Mouse (Mus musculus): Measurements from ENCODE around the gene Lrrc31. TPM values are rescaled to one million over a fixed set of nuclear protein-coding genes. Genes with fewer than 3 reads are reported as not detected.

Gene Lrrc31
- polyA plus RNA-seq, 1 experiment from 2014 or later, result not detected

DNA sequence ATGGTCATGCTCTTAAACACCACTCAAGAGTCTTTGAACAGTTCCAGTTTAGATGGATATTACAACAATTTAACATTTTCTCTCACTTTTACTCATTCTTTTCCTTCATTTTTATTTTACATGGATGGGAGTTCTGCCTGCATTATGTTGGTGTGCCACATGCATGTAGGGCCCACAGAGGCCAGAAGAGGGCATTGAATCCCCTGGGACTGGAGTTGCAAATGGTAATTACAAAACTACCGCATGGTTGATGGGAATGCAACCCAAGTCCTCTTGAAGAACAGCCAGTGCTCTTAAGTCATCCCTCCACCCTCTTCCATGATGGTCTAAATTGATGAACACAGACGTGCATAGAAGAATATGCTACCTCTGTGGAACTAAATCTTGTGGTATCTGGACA lies 22.8 kb upstream of the Lrrc31 start:
- Histone ChIP-seq H3K27ac (no peak overlapping the region), H3K27me3 (no peaks in the 10 kb centered on the region), H3K4me1 (no peaks in the 10 kb centered on the region), H3K36me3 (ENCODE audit: poor library complexity, severe bottlenecking) (no peaks in the 10 kb centered on the region), H3K4me3 (no peak overlapping the region), H3K9ac (no peak overlapping the region), H3K9me3 (replicated peaks) (no peaks in the 10 kb centered on the region), H3K4me2 (no peak overlapping the region)
- ATAC-seq, result no peak
- 92% methylated on average over 2 of the region's 2 CpGs for WGBS

DNA sequence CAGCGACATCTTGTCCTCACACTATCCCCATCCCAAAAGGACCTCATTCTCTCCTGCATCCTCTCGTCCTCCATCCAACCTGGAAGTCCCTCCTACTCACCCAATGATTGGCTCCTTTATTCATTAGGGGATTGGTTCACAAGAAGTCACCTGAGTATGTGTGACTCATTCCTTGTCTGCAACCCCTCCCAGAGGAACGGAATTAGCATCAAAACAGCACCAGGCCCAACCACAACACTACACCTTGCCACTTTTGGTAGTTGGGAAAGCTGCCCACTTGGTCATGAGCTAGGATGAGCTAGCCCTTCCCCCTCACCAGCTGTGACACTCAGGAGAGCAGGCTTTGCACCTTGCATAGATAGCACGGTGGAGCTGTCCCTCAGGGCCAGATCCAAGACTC lies 22.4 kb upstream of the Lrrc31 start:
- H3K4me2 ChIP-seq, result no peak overlapping the region
- H3K9me3 ChIP-seq (replicated peaks), result no peaks in the 10 kb centered on the region
- H3K4me3 ChIP-seq, result no peak overlapping the region
- H3K27ac ChIP-seq, result no peak overlapping the region
- no peak for ATAC-seq
- H3K36me3 ChIP-seq (ENCODE audit: poor library complexity, severe bottlenecking), result no peaks in the 10 kb centered on the region
- H3K4me1 ChIP-seq, result no peaks in the 10 kb centered on the region
- H3K27me3 ChIP-seq, result no peaks in the 10 kb centered on the region
- 84% methylated on average over 4 of the region's 4 CpGs for WGBS
- no peak overlapping the region for H3K9ac ChIP-seq

GRCm38 (mm10) chr3:30718649-30719048 lies 19.0 kb upstream of the Lrrc31 start:
- H3K36me3 ChIP-seq (ENCODE audit: poor library complexity, severe bottlenecking), result no peaks in the 10 kb centered on the region
- no peak overlapping the region for H3K9ac ChIP-seq
- 88% methylated on average over 3 of the region's 3 CpGs for WGBS
- H3K27ac ChIP-seq, result no peak overlapping the region
- no peaks in the 10 kb centered on the region for H3K27me3 ChIP-seq
- ATAC-seq, result no peak
- H3K4me1 ChIP-seq, result no peaks in the 10 kb centered on the region
- no peak overlapping the region for H3K4me3 ChIP-seq
- H3K4me2 ChIP-seq, result no peak overlapping the region
- no peaks in the 10 kb centered on the region for H3K9me3 ChIP-seq (replicated peaks)

- Histone ChIP-seq H3K4me3 (no peak overlapping the region), H3K4me2 (no peak overlapping the region), H3K9ac (no peak overlapping the region), H3K36me3 (ENCODE audit: poor library complexity, severe bottlenecking) (no peaks in the 10 kb centered on the region), H3K9me3 (replicated peaks) (no peaks in the 10 kb centered on the region), H3K27me3 (no peaks in the 10 kb centered on the region), H3K27ac (no peak overlapping the region), H3K4me1 (no peaks in the 10 kb centered on the region)
- 86% methylated on average over 1 of the region's 1 CpGs for WGBS
- no peak for ATAC-seq
Measured at GRCm38 (mm10) chr3:30713334-30713733, 13.7 kb upstream of the Lrrc31 start.

DNA sequence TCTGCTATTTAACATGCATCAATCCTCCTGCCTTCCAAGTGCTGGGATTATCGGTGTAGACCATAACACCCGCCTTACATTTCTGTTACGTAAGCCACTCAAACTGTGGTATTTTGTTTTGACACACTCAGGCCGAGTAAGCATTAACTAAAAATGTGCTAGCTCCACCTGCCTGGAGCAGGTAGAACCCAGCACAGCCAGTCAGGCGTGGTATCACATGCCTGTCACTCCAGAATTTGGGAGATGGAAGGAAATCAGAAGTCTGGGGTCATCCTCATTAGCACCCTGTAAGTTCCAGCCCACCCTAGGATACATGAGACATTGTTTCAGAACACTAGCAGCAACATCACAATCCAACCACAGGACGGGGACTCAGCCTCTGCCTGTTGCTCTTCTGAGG lies 10.5 kb upstream of the Lrrc31 start:
- no peak overlapping the region for H3K9ac ChIP-seq
- H3K4me2 ChIP-seq, result no peak overlapping the region
- 85% methylated on average over 6 of the region's 6 CpGs for WGBS
- ATAC-seq, result no peak
- no peaks in the 10 kb centered on the region for H3K36me3 ChIP-seq (ENCODE audit: poor library complexity, severe bottlenecking)
- no peaks in the 10 kb centered on the region for H3K27me3 ChIP-seq
- no peaks in the 10 kb centered on the region for H3K9me3 ChIP-seq (replicated peaks)
- H3K27ac ChIP-seq, result no peak overlapping the region
- H3K4me3 ChIP-seq, result no peak overlapping the region
- no peaks in the 10 kb centered on the region for H3K4me1 ChIP-seq

- Histone ChIP-seq H3K9ac (no peak overlapping the region), H3K4me2 (no peak overlapping the region), H3K4me3 (no peak overlapping the region), H3K27ac (no peak overlapping the region), H3K4me1 (no peaks in the 10 kb centered on the region), H3K36me3 (ENCODE audit: poor library complexity, severe bottlenecking) (no peaks in the 10 kb centered on the region), H3K27me3 (no peaks in the 10 kb centered on the region), H3K9me3 (replicated peaks) (no peaks in the 10 kb centered on the region)
- ATAC-seq, result no peak
- 88% methylated on average over 4 of the region's 4 CpGs for WGBS
Measured at GRCm38 (mm10) chr3:30706614-30707276, 7.1 kb upstream of the Lrrc31 start.

- H3K27ac ChIP-seq, result no peak overlapping the region
- no peaks in the 10 kb centered on the region for H3K36me3 ChIP-seq (ENCODE audit: poor library complexity, severe bottlenecking)
- no peak overlapping the region for H3K4me2 ChIP-seq
- no peak overlapping the region for H3K9ac ChIP-seq
- H3K4me3 ChIP-seq, result no peak overlapping the region
- 86% methylated on average over 3 of the region's 3 CpGs for WGBS
- no peaks in the 10 kb centered on the region for H3K4me1 ChIP-seq
- no peak for ATAC-seq
- H3K9me3 ChIP-seq (replicated peaks), result no peaks in the 10 kb centered on the region
- H3K27me3 ChIP-seq, result no peaks in the 10 kb centered on the region
Measured at GRCm38 (mm10) chr3:30705977-30706376, 6.3 kb upstream of the Lrrc31 start.

DNA sequence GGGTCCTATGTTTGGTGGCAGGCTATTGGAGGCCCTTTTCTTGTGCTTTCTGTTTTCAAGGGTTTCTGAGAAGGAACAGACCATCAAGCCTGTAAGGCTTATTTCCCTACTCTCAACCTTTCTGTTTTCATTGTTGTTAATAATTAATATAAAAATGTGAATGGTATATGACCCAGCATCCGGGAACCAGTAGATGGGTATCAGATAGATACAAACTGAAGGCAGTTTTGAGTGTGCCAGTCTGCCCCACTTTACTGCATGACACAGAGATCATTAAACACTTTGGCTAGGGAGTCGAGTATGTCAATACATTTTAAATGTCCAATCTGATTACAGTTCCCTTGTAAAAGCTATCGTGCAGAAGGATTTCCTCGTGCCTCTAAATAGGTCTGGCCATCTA lies 1.8 kb downstream of the Lrrc31 start:
- H3K36me3 ChIP-seq (ENCODE audit: poor library complexity, severe bottlenecking), result no peaks in the 10 kb centered on the region

DNA sequence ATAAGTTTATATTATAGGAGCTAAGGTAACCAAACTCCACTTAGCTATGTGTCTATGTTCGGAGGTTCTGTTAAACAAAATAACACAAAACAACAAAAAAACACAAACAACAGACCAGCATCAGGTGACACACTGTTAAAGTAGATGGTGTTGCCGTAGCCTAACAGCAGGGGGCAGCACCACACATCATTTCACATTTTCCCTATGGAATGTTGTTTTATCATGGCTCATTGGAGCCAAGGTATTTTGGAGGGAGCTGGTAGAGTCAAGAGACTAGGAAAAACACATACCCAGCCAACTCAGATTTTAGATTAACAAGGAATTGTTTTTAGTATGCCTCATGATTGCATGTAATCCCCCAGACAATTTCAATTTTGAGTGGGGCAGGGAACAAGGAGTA lies 3.3 kb downstream of the Lrrc31 start:
- ATAC-seq, result peak; percentile 75; the same call in 1 of the 2 replicates
- H3K27me3 ChIP-seq, result no peaks in the 10 kb centered on the region
- no peaks in the 10 kb centered on the region for H3K36me3 ChIP-seq (ENCODE audit: poor library complexity, severe bottlenecking)
- H3K4me1 ChIP-seq, result no peaks in the 10 kb centered on the region
- H3K4me3 ChIP-seq, result no peak overlapping the region
- H3K9ac ChIP-seq, result no peak overlapping the region
- WGBS, result 22% methylated on average over 2 of the region's 2 CpGs
- no peak overlapping the region for H3K27ac ChIP-seq
- no peak overlapping the region for H3K4me2 ChIP-seq
- H3K9me3 ChIP-seq (replicated peaks), result no peaks in the 10 kb centered on the region

More for the DNA sequence above, 1.8 kb downstream of the Lrrc31 start:
- H3K9ac ChIP-seq, result no peak overlapping the region
- H3K4me3 ChIP-seq, result no peak overlapping the region
- no peaks in the 10 kb centered on the region for H3K9me3 ChIP-seq (replicated peaks)
- ATAC-seq, result no peak
- H3K4me1 ChIP-seq, result no peaks in the 10 kb centered on the region
- H3K27me3 ChIP-seq, result no peaks in the 10 kb centered on the region
- WGBS, result 74% methylated on average over 4 of the region's 4 CpGs
- no peak overlapping the region for H3K4me2 ChIP-seq
- no peak overlapping the region for H3K27ac ChIP-seq

DNA sequence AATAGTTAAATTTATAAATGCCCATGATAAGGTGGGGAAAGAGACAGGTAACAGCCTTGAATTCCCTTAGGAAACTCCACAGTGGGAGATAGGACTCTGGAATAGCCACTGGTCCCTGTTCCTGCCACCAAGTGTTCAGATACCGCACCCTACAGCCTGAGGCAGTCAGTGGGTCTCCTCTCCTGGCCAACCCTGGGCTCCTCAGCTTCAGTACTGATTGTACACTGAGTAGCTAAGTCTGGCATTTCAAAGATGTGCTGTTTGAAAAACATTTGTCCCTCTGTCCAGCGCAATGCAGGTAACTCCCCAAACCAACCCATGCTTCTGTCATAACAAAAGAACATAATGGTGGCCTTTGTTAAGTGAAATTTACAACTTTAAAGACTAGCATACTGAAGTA lies 4.0 kb downstream of the Lrrc31 start:
- Histone ChIP-seq H3K27ac (no peak overlapping the region), H3K4me3 (no peak overlapping the region), H3K27me3 (no peaks in the 10 kb centered on the region), H3K36me3 (ENCODE audit: poor library complexity, severe bottlenecking) (no peaks in the 10 kb centered on the region), H3K4me2 (no peak overlapping the region), H3K4me1 (no peaks in the 10 kb centered on the region), H3K9me3 (replicated peaks) (no peaks in the 10 kb centered on the region), H3K9ac (no peak overlapping the region)
- ATAC-seq, result no peak
- whole genome bisulfite sequencing, result 93% methylated on average over 2 of the region's 2 CpGs

GRCm38 (mm10) chr3:30690976-30691375 lies 8.7 kb downstream of the Lrrc31 start:
- Histone ChIP-seq H3K4me3 (no peak overlapping the region), H3K9ac (no peak overlapping the region), H3K27me3 (no peaks in the 10 kb centered on the region), H3K4me2 (no peak overlapping the region), H3K27ac (no peak overlapping the region), H3K4me1 (no peaks in the 10 kb centered on the region), H3K36me3 (ENCODE audit: poor library complexity, severe bottlenecking) (no peaks in the 10 kb centered on the region), H3K9me3 (replicated peaks) (no peaks in the 10 kb centered on the region)
- ATAC-seq, result no peak
- 83% methylated on average over 7 of the region's 7 CpGs for WGBS

DNA sequence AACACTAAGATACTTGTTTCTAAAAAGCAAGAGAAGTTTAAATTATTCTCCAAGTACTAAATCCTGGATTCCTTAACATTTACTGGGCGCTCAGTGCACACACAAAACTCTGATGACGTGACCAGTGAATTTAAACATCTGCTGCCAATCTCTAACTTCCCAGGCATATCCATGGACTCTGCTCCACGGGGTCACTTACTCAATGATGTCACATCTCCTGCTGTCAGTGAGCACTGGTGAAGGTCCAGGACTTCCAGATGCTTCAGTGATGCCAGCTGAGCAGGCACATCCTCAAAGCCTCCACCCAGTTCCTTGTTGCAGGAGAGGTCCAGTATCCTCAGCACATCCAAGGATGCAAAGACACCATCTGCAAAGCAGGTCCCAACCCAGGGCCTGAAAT lies 12.4 kb downstream of the Lrrc31 start:
- Histone ChIP-seq H3K4me1 (no peaks in the 10 kb centered on the region), H3K4me2 (no peak overlapping the region), H3K27me3 (no peaks in the 10 kb centered on the region), H3K36me3 (ENCODE audit: poor library complexity, severe bottlenecking) (no peaks in the 10 kb centered on the region), H3K9me3 (replicated peaks) (no peaks in the 10 kb centered on the region), H3K9ac (no peak overlapping the region), H3K4me3 (no peak overlapping the region), H3K27ac (no peak overlapping the region)
- ATAC-seq, result no peak
- 81% methylated on average over 3 of the region's 3 CpGs for WGBS

DNA sequence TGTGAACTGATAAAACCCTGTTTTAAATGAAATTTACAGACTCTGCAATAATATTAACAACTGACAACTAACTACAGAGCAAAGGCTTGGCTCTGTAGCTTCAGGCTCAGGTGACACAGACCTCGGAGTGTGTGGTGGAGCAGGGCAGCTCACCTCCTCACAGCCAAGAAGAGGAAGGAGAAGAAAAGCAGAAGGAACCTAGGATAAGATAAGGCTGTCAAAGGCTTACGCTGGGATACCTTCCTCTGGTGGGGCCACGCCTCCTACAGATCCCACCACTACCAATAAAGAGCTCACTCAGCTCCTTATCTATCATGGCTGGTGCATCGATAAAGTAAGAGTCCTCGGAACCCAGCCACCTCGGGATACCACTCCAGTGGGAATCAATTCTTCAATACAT lies 16.5 kb downstream of the Lrrc31 start:
- Histone ChIP-seq H3K4me2 (no peak overlapping the region), H3K36me3 (ENCODE audit: poor library complexity, severe bottlenecking) (no peaks in the 10 kb centered on the region), H3K4me3 (no peak overlapping the region), H3K27ac (no peak overlapping the region), H3K4me1 (no peaks in the 10 kb centered on the region), H3K9ac (no peak overlapping the region), H3K9me3 (replicated peaks) (no peaks in the 10 kb centered on the region), H3K27me3 (no peaks in the 10 kb centered on the region)
- WGBS, result 89% methylated on average over 6 of the region's 6 CpGs
- ATAC-seq, result no peak
